Mouse (Mus musculus): ENCODE results near the gene Enox1.

- TF ChIP-seq CTCF (conservative IDR thresholded peaks at IDR 0.05; ENCODE audit: low read length) (peak; percentile 22), NANOG (IDR thresholded peaks at IDR 0.05; ENCODE audit: borderline replicate concordance, low read length) (no peak), POU5F1 (IDR thresholded peaks at IDR 0.05; ENCODE audit: borderline replicate concordance, low read length) (no peak)
Measured at GRCm38 (mm10) chr14:77708354-77709150, 552.0 kb downstream of the Enox1 start.
